Mouse (Mus musculus): ENCODE measurements around the gene Osbpl6. TPM values are rescaled to one million over a fixed set of nuclear protein-coding genes. Genes with fewer than 3 reads are reported as not detected.
A peak's percentile ranks its signal among the peaks of the same experiment; 100 is the strongest.

The Osbpl6 gene
- polyA plus RNA-seq, 1 experiment from 2014 or later = 24.0 TPM

DNA sequence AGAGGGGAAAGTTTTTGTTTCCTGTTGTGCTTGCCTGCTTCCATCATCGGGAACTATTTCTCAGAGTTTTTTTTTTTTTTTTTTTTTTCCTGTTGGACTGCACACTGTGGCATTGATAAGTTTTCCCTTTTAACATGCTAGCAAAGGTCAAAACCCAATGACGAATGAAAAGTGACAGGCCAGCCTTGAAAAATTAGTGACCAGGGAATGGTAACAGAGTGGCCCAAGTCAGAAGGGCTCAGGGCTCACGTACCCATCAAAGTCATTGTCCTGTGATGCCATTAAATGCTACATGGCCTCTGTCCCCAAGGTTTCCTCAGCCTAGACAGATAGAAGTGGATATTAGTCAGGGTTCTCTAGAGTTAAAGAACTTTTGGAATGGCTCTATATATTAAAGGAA lies 107.0 kb downstream of the Osbpl6 start:
- Histone ChIP-seq H3K4me1 (no peaks in the 10 kb centered on the region), H3K9ac (no peak overlapping the region), H3K36me3 (no peaks in the 10 kb centered on the region), H3K9me3 (replicated peaks) (no peaks in the 10 kb centered on the region), H3K4me2 (replicated peaks) (no peak overlapping the region), H3K27me3 (no peaks in the 10 kb centered on the region), H3K27ac (no peak overlapping the region), H3K4me3 (no peak overlapping the region)
- ATAC-seq (ENCODE audit: low FRiP score) = no peak
- WGBS = 58% methylated on average over 3 of the region's 3 CpGs

DNA sequence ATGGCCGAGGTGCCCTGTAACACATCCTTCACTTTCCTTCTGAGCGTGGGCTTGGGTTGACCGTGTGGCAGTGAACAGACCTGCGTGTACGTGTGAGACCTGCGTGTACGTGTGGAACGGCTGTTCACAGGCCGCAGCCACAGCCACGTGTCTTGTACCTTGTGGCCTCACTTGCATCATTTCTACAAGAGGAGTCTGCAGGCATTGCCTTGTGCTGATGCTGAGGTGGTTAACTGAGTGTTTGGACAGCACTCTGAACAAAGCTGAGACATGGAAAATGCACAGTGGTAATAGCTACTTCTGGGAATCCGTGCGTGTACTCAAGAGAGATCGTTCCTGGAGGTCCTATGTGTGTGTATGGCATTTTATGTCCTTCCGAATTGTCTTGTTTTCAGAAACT lies 111.2 kb downstream of the Osbpl6 start:
- Histone ChIP-seq H3K9me3 (replicated peaks) (no peaks in the 10 kb centered on the region), H3K27ac (no peak overlapping the region), H3K4me3 (no peak overlapping the region), H3K27me3 (no peaks in the 10 kb centered on the region), H3K4me2 (replicated peaks) (no peak overlapping the region), H3K9ac (no peak overlapping the region), H3K36me3 (no peaks in the 10 kb centered on the region), H3K4me1 (no peaks in the 10 kb centered on the region)
- 92% methylated on average over 14 of the region's 14 CpGs for whole genome bisulfite sequencing
- ATAC-seq (ENCODE audit: low FRiP score) = no peak

DNA sequence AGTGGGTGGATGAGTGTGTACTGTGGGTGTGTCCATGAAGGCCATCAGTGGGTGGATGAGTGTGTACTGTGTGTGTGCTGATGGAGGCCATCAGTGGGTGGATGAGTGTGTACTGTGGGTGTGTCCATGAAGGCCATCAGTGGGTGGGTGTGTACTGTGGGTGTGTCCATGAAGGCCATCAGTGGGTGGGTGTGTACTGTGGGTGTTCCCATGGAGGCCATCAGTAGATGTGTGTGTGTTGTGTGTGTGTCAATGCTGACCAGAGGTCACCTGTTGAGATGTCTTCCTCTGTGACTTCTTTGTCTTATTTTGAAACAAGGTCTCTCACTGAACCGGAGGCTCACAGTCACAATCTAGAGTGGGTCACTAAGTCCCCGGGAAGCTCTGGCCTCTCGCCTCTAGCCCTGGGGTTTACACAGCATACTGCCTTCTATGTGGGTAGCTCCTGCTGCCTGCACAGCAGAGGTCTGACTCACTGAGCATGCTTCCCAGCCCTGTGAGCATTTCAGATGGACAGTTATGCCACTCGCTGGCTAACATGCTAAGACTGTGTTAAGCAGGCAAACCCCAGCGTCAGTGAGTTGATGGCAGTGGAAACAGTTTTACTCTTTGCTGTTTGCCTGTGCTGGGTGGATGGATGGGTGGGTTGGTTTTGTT lies 112.2 kb downstream of the Osbpl6 start:
- WGBS = 85% methylated on average over 5 of the region's 5 CpGs

DNA sequence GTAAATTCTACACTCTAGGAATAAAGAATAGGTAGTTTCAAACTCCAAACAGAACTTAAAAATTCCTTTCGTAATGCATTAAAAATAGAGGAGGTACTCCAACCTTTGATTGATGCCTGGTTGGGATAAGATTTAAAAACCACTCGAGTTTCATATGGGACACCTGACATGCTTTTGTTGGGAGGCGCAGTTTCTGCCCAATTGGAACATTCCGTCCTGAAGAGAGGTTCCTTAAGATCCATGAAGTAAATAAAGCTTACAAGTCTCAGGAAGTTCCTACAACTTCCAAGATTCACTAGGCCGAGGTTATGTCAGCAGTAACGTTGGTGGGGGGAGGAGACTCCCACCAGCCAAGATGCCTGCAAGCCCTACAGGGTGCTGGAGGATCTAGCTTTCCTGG lies 115.3 kb downstream of the Osbpl6 start:
- Histone ChIP-seq H3K27ac (no peak overlapping the region), H3K27me3 (no peaks in the 10 kb centered on the region), H3K4me3 (no peak overlapping the region), H3K4me1 (no peaks in the 10 kb centered on the region), H3K36me3 (no peaks in the 10 kb centered on the region), H3K9me3 (replicated peaks) (no peaks in the 10 kb centered on the region), H3K4me2 (replicated peaks) (no peak overlapping the region), H3K9ac (no peak overlapping the region)
- 85% methylated on average over 6 of the region's 6 CpGs for WGBS
- no peak for ATAC-seq (ENCODE audit: low FRiP score)

More for the DNA sequence above, 112.2 kb downstream of the Osbpl6 start:
- H3K4me2 ChIP-seq (replicated peaks) = no peak overlapping the region
- no peaks in the 10 kb centered on the region for H3K36me3 ChIP-seq
- H3K27me3 ChIP-seq = no peaks in the 10 kb centered on the region
- no peaks in the 10 kb centered on the region for H3K9me3 ChIP-seq (replicated peaks)
- H3K9ac ChIP-seq = no peak overlapping the region
- no peak overlapping the region for H3K27ac ChIP-seq
- H3K4me3 ChIP-seq = no peak overlapping the region
- no peaks in the 10 kb centered on the region for H3K4me1 ChIP-seq
- ATAC-seq (ENCODE audit: low FRiP score) = no peak

DNA sequence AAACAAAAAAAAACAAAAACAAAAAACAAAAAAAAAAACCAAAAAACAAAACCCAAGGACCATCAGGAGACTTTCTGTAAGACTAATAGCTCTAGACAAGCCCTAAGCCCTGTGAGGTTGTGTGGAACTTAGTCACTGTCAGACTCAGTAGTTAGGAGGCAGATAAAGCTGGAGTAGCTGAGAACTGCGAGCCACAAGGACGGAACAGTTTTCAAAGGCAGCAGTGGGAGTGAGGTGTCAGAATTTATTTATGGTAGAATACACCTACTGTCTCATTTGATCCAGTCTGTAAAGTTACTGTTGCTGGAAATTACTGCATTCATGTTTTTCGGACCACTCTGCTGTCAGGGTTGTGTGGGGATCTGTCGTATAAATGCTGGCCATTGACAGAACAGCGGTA lies 118.1 kb downstream of the Osbpl6 start:
- Histone ChIP-seq H3K36me3 (no peaks in the 10 kb centered on the region), H3K9ac (no peak overlapping the region), H3K4me2 (replicated peaks) (no peak overlapping the region), H3K4me1 (no peaks in the 10 kb centered on the region), H3K27ac (no peak overlapping the region), H3K9me3 (replicated peaks) (no peaks in the 10 kb centered on the region), H3K27me3 (no peaks in the 10 kb centered on the region), H3K4me3 (no peak overlapping the region)
- WGBS = 77% methylated on average over 5 of the region's 5 CpGs
- no peak for ATAC-seq (ENCODE audit: low FRiP score)

DNA sequence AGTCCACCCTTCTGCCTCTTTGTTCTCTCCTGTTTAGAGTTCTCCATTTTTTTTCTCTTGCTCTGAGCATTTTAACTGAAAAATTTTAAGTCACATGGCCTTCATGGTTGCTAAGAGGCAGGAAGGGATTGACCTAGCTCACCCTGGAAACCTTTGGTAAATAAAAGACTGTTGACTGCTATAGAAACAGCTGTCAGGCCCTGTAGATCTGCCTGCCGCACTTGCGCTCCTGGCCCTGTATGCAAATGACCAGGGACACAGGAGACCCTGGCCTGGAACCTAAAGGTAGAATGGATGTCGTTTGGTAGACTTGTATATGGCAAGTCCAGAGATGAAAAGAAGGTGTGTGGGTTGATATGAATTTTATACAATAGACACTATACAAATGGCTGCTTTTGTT lies 119.3 kb downstream of the Osbpl6 start:
- no peak overlapping the region for H3K4me3 ChIP-seq
- 25% methylated on average over 3 of the region's 3 CpGs for WGBS
- no peak overlapping the region for H3K9ac ChIP-seq
- no peaks in the 10 kb centered on the region for H3K36me3 ChIP-seq
- H3K4me1 ChIP-seq = no peaks in the 10 kb centered on the region
- no peaks in the 10 kb centered on the region for H3K27me3 ChIP-seq
- no peaks in the 10 kb centered on the region for H3K9me3 ChIP-seq (replicated peaks)
- no peak overlapping the region for H3K4me2 ChIP-seq (replicated peaks)
- no peak overlapping the region for H3K27ac ChIP-seq
- no peak for ATAC-seq (ENCODE audit: low FRiP score)

DNA sequence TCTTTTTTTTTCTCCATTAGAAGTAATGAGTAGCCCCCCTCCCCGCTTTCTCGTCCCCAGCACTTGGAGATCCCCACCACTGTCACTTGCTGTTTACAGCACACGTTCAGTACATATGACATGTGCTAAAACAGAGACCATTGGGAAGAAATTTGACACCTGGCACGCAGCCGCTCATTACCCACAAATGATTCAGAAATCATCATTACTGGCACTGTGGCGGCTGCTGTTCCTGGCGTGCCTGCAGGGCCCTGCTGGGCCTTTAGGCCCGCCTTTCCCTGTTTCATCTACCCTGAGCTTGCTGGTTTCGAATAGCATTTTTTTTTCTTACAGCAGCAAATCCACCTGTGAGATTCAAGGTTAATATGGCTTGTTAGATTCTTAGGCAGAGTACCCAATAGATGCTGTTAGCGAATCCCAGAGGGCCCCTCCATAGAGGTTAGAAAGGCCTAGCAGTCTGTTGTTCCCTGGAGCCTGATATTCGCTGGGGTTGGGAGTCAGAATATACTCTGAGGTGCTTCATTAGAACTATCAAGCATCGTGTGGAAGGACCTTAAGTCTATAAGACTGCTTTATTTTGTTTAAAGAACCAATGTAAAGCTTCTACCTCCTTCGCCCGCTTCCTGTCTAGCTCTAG lies 126.3 kb downstream of the Osbpl6 start:
- Histone ChIP-seq H3K4me3 (no peak overlapping the region), H3K9ac (no peak overlapping the region), H3K27ac (no peak overlapping the region), H3K4me1 (peaks cover 5% of the 10 kb centered on the region; the same call in 1 of the 2 replicates), H3K36me3 (no peaks in the 10 kb centered on the region), H3K27me3 (no peaks in the 10 kb centered on the region), H3K4me2 (replicated peaks) (no peak overlapping the region), H3K9me3 (replicated peaks) (no peaks in the 10 kb centered on the region)
- WGBS = 64% methylated on average over 14 of the region's 14 CpGs
- 0 out of 2 replicates have a peak, but pooled peaks have one; percentile 30 for ATAC-seq (ENCODE audit: low FRiP score)

DNA sequence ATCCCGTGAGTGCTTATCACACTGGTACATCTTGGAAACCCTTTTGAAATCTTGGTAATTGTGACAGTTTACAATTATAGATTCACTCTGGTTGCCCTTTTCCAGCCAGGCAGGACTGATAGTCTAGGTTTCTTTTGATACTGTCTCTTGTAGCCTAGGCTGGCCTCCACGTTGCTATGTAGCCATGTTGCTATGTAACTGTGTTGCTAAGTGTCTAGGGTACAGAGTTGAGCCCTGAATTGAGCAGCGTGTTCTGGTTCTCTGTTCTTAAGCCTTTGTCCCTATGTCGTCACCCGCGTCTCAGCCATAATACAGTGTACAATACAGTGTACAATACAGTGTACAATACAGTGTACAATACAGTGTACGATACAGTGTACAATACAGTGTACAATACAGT lies 128.6 kb downstream of the Osbpl6 start:
- Histone ChIP-seq H3K27ac (no peak overlapping the region), H3K4me2 (replicated peaks) (no peak overlapping the region), H3K36me3 (no peaks in the 10 kb centered on the region), H3K27me3 (no peaks in the 10 kb centered on the region), H3K9me3 (replicated peaks) (no peaks in the 10 kb centered on the region), H3K9ac (no peak overlapping the region), H3K4me3 (no peak overlapping the region), H3K4me1 (peaks cover 8% of the 10 kb centered on the region)
- peak; percentile 36 for ATAC-seq (ENCODE audit: low FRiP score)
- WGBS = 56% methylated on average over 7 of the region's 7 CpGs

DNA sequence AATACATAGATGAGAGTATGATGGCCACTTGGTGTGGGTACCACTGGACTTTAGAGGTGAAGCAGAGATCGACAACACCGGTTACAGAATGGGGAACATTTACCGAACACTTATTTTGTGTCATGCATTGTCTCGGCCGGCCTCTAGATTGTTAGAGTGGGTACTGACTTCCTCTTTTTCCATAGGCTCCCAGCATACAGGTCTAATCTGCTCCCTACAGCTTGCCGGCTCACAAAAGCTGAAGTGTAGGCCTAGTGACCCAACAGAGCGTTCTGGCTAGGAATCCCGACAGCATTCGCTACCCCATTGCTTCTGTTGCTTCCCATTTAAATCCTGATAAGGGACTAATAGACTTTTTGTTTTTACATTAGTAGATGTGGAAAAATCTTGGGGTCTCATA lies 135.6 kb downstream of the Osbpl6 start:
- Histone ChIP-seq H3K4me2 (replicated peaks) (no peak overlapping the region), H3K9me3 (replicated peaks) (no peaks in the 10 kb centered on the region), H3K4me1 (peaks cover 6% of the 10 kb centered on the region), H3K27me3 (no peaks in the 10 kb centered on the region), H3K4me3 (no peak overlapping the region), H3K36me3 (no peaks in the 10 kb centered on the region), H3K27ac (no peak overlapping the region), H3K9ac (no peak overlapping the region)
- no peak for ATAC-seq (ENCODE audit: low FRiP score)
- 92% methylated on average over 9 of the region's 9 CpGs for WGBS

DNA sequence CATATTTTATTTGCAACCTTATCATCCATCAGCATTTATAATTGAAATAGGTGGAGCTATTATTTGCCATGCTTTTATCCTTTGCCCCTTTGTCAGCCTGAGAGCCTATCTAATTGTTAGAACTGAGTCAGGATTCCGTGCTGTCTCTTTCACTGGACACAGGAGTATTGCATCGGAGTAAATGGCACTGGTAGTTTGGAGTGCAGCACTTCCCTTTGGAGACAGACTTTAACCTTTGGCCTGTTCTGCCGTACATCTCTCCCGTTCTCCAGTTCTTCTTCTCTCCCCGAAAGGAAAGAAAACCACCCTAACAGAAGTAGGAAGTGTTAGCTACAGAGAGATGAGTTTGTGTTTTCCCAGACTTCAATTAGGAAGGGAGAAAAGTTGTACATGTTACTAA lies 136.6 kb downstream of the Osbpl6 start:
- no peaks in the 10 kb centered on the region for H3K9me3 ChIP-seq (replicated peaks)
- peaks cover 6% of the 10 kb centered on the region for H3K4me1 ChIP-seq
- no peaks in the 10 kb centered on the region for H3K36me3 ChIP-seq
- no peak overlapping the region for H3K9ac ChIP-seq
- no peaks in the 10 kb centered on the region for H3K27me3 ChIP-seq
- no peak overlapping the region for H3K27ac ChIP-seq
- H3K4me2 ChIP-seq (replicated peaks) = no peak overlapping the region
- WGBS = 73% methylated on average over 5 of the region's 5 CpGs
- no peak overlapping the region for H3K4me3 ChIP-seq
- no peak for ATAC-seq (ENCODE audit: low FRiP score)

DNA sequence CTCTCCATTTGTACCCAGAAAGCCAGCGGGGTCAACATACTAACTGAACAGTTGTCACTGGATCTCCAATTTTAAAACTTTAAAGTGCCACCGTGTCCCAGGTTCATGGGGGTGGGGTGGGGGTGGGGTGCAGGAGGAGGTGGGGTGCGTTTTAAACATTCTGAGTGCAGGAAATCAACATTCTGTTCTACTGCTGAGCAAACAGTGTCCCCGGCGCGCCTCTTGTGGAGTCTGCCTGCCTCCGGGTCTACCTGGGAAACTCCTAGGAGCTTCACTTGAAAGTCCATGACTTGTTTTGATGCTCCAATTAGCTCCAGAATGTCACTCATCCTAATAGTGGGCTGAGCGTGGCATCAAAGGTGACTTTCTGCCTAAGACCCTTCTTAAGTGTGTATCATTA lies 139.2 kb downstream of the Osbpl6 start:
- Histone ChIP-seq H3K4me2 (replicated peaks) (no peak overlapping the region), H3K4me3 (no peak overlapping the region), H3K9ac (no peak overlapping the region), H3K36me3 (no peaks in the 10 kb centered on the region), H3K4me1 (no peaks in the 10 kb centered on the region), H3K9me3 (replicated peaks) (no peaks in the 10 kb centered on the region), H3K27me3 (no peaks in the 10 kb centered on the region), H3K27ac (no peak overlapping the region)
- ATAC-seq (ENCODE audit: low FRiP score) = no peak
- 82% methylated on average over 8 of the region's 8 CpGs for WGBS

DNA sequence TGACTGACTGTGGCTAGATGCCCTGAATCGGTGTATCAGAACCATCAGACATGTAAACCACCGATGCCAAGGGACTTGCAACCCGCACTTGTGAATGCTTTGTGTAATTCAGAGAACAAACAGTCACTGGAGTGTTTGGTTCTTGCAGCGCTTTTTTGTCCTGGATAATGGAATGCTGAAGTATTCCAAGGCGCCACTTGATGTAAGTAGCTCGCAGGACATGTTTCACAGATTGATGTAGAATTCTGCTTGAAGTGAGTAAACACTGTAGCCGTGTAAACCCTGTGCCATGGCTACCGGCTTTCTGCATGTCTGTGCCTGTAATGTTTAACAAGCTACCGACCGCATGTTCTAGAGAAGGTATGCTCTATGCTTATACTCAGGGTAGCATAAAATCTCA lies 141.9 kb downstream of the Osbpl6 start:
- 91% methylated on average over 10 of the region's 10 CpGs for WGBS
- Histone ChIP-seq H3K36me3 (peaks cover 6% of the 10 kb centered on the region; the same call in 1 of the 2 replicates), H3K9me3 (replicated peaks) (no peaks in the 10 kb centered on the region), H3K4me1 (no peaks in the 10 kb centered on the region), H3K9ac (no peak overlapping the region), H3K4me3 (no peak overlapping the region), H3K27ac (no peak overlapping the region), H3K27me3 (no peaks in the 10 kb centered on the region), H3K4me2 (replicated peaks) (no peak overlapping the region)
- no peak for ATAC-seq (ENCODE audit: low FRiP score)

DNA sequence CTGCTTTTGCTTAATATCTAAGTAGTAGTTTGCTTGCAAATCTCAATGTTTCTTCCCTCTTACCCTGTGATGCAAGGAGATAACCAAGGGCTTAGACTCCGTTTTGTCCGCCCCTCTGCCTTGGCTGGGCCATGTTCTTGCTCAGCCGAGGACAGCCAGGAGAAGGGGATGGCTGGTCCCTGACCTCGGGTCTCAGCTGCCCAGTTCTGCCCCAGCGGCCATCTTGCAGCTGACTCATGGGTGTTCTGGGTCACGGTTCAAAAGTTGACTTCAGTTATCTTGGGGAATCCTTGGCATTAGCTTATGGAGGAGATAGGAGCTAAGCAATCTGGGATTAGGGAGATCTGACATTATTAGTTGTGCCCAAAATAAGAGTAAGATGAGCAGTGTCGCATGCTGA lies 142.5 kb downstream of the Osbpl6 start:
- ATAC-seq (ENCODE audit: low FRiP score) = no peak
- Histone ChIP-seq H3K36me3 (peaks cover 6% of the 10 kb centered on the region; the same call in 1 of the 2 replicates), H3K27ac (no peak overlapping the region), H3K9ac (no peak overlapping the region), H3K4me1 (no peaks in the 10 kb centered on the region), H3K4me2 (replicated peaks) (no peak overlapping the region), H3K4me3 (no peak overlapping the region), H3K27me3 (no peaks in the 10 kb centered on the region), H3K9me3 (replicated peaks) (no peaks in the 10 kb centered on the region)
- 86% methylated on average over 7 of the region's 7 CpGs for WGBS

All from hindbrain, embryonic 12.5 days (tissue).